Mouse (Mus musculus) hindbrain, embryonic 12.5 days (tissue): ENCODE data around the gene Zfp553. TPM values are rescaled to one million over a fixed set of nuclear protein-coding genes. Genes with fewer than 3 reads are reported as not detected.
A peak's percentile ranks its signal among the peaks of the same experiment; 100 is the strongest.

Experiments used
- ATAC-seq: fragments of 200-750 bp; cut with Nextera tagmentation; 2 replicates; pipeline ENCODE4 v1.8.0; 2017; ENCODE audit warnings: moderate TSS enrichment; ENCODE audit not compliant: low FRiP score
- H3K27ac ChIP-seq: fragments of 300-500 bp; sonication (generic); 2 replicates; pipeline ENCODE4 v1.5.1; 2016; ENCODE audit warnings: mild to moderate bottlenecking
- H3K27me3 ChIP-seq: fragments of 300-500 bp; sonication (generic); 2 replicates; pipeline ENCODE4 v1.6.1; 2016; ENCODE audit warnings: mild to moderate bottlenecking
- H3K36me3 ChIP-seq: fragments of 300-500 bp; sonication (generic); 2 replicates; pipeline ENCODE4 v1.6.1; 2016; ENCODE audit warnings: mild to moderate bottlenecking
- H3K4me1 ChIP-seq: fragments of 300-500 bp; sonication (generic); 2 replicates; pipeline ENCODE4 v1.6.1; 2016
- H3K4me2 ChIP-seq: fragments of 300-500 bp; sonication (generic); replicated peaks from 2 replicates; pipeline ENCODE4 v1.6.1; 2016; ENCODE audit warnings: mild to moderate bottlenecking
- H3K4me3 ChIP-seq: fragments of 300-500 bp; sonication (generic); 2 replicates; pipeline ENCODE4 v1.5.1; 2016; ENCODE audit warnings: mild to moderate bottlenecking
- H3K9ac ChIP-seq: fragments of 300-500 bp; sonication (generic); 2 replicates; pipeline ENCODE4 v1.6.1; 2016; ENCODE audit warnings: mild to moderate bottlenecking, moderate library complexity
- H3K9me3 ChIP-seq: fragments of 300-500 bp; sonication (generic); replicated peaks from 2 replicates; pipeline ENCODE4 v1.6.1; 2016; ENCODE audit warnings: mild to moderate bottlenecking
- WGBS: fragments of 180-500 bp; shearing (Covaris S2); methylation state at CpG from one replicate; pipeline ENCODE4 v1.1.7; 2016; 5-methylcytosine and 5-hydroxymethylcytosine counted together
- polyA plus RNA-seq: library from polyadenylated mRNA; unstranded; fragments of >200 nt; fragmentation: Nextera tagmentation; extraction: Ambion mirVana; gene quantifications from 2 replicates; pipeline ENCODE4 v1.2.1, GENCODE M21; 2016

Gene Zfp553
- polyA plus RNA-seq, 1 experiment from 2014 or later, result 67.9 TPM

GRCm38 (mm10) chr7:127224616-127225015 is 8.2 kb upstream of the Zfp553 start:
- H3K4me2 ChIP-seq, result no peak overlapping the region
- 94% methylated on average over 6 of the region's 6 CpGs for WGBS
- no peak overlapping the region for H3K9ac ChIP-seq
- H3K4me3 ChIP-seq, result no peak overlapping the region
- no peaks in the 10 kb centered on the region for H3K27me3 ChIP-seq
- H3K4me1 ChIP-seq, result no peaks in the 10 kb centered on the region
- no peaks in the 10 kb centered on the region for H3K9me3 ChIP-seq
- H3K36me3 ChIP-seq, result peaks cover 9% of the 10 kb centered on the region
- no peak overlapping the region for H3K27ac ChIP-seq
- ATAC-seq, result no peak

GRCm38 (mm10) chr7:127225147-127225995 is 7.5 kb upstream of the Zfp553 start:
- H3K9ac ChIP-seq, result no peak overlapping the region
- peaks cover 7% of the 10 kb centered on the region for H3K4me1 ChIP-seq
- no peaks in the 10 kb centered on the region for H3K27me3 ChIP-seq
- no peak overlapping the region for H3K27ac ChIP-seq
- 88% methylated on average over 11 of the region's 11 CpGs for WGBS
- H3K4me3 ChIP-seq, result no peak overlapping the region
- no peak overlapping the region for H3K4me2 ChIP-seq
- peaks cover 16% of the 10 kb centered on the region for H3K36me3 ChIP-seq
- no peak for ATAC-seq
- no peaks in the 10 kb centered on the region for H3K9me3 ChIP-seq

GRCm38 (mm10) chr7:127228615-127229303 is 4.1 kb upstream of the Zfp553 start:
- no peaks in the 10 kb centered on the region for H3K9me3 ChIP-seq
- H3K4me1 ChIP-seq, result peaks cover 20% of the 10 kb centered on the region
- 69% methylated on average over 4 of the region's 4 CpGs for WGBS
- peaks cover 25% of the 10 kb centered on the region for H3K36me3 ChIP-seq
- H3K27me3 ChIP-seq, result no peaks in the 10 kb centered on the region
- no peak overlapping the region for H3K4me3 ChIP-seq
- no peak overlapping the region for H3K9ac ChIP-seq
- H3K27ac ChIP-seq, result no peak overlapping the region
- no peak for ATAC-seq
- no peak overlapping the region for H3K4me2 ChIP-seq

- H3K27me3 ChIP-seq, result no peaks in the 10 kb centered on the region
- no peak for ATAC-seq
- peak overlapping the region; percentile 57 for H3K4me2 ChIP-seq
- H3K4me3 ChIP-seq, result peak overlapping the region; percentile 86
- peaks cover 40% of the 10 kb centered on the region for H3K36me3 ChIP-seq
- no peaks in the 10 kb centered on the region for H3K9me3 ChIP-seq
- WGBS, result 77% methylated on average over 3 of the region's 3 CpGs
- peak overlapping the region; percentile 94 for H3K9ac ChIP-seq
- H3K27ac ChIP-seq, result no peak overlapping the region; the same call in 1 of the 2 replicates
- H3K4me1 ChIP-seq, result peaks cover 31% of the 10 kb centered on the region
These were observed 1.5 kb upstream of the Zfp553 start for GRCm38 (mm10) chr7:127231376-127231775.

GRCm38 (mm10) chr7:127231826-127232621 is 837 bp upstream of the Zfp553 start:
- peaks cover 31% of the 10 kb centered on the region for H3K4me1 ChIP-seq
- peak overlapping the region; percentile 57 for H3K4me2 ChIP-seq
- ATAC-seq, result no peak
- peak overlapping the region; percentile 94 for H3K9ac ChIP-seq
- peaks cover 47% of the 10 kb centered on the region for H3K36me3 ChIP-seq
- peak overlapping the region; percentile 98 for H3K27ac ChIP-seq
- no peaks in the 10 kb centered on the region for H3K27me3 ChIP-seq
- H3K4me3 ChIP-seq, result peak overlapping the region; percentile 86
- H3K9me3 ChIP-seq, result no peaks in the 10 kb centered on the region
- 6% methylated on average over 20 of the region's 20 CpGs for WGBS

- peaks cover 60% of the 10 kb centered on the region for H3K36me3 ChIP-seq
- WGBS, result under 1% methylated on average over 27 of the region's 27 CpGs
- ATAC-seq, result peak; percentile 63
- H3K27me3 ChIP-seq, result no peaks in the 10 kb centered on the region
- peak overlapping the region; percentile 98 for H3K27ac ChIP-seq
- peaks cover 31% of the 10 kb centered on the region for H3K4me1 ChIP-seq
- peak overlapping the region; percentile 57 for H3K4me2 ChIP-seq
- H3K4me3 ChIP-seq, result peak overlapping the region; percentile 86
- H3K9ac ChIP-seq, result peak overlapping the region; percentile 94
- H3K9me3 ChIP-seq, result no peaks in the 10 kb centered on the region
These were observed 498 bp downstream of the Zfp553 start for GRCm38 (mm10) chr7:127233368-127233749.

GRCm38 (mm10) chr7:127233765-127234164 is 904 bp downstream of the Zfp553 start:
- WGBS, result 6% methylated on average over 9 of the region's 9 CpGs
- no peak for ATAC-seq
- H3K9me3 ChIP-seq, result no peaks in the 10 kb centered on the region
- H3K9ac ChIP-seq, result peak overlapping the region; percentile 94
- peak overlapping the region; percentile 57 for H3K4me2 ChIP-seq
- peaks cover 31% of the 10 kb centered on the region for H3K4me1 ChIP-seq
- H3K4me3 ChIP-seq, result peak overlapping the region; percentile 86
- peaks cover 64% of the 10 kb centered on the region for H3K36me3 ChIP-seq
- H3K27ac ChIP-seq, result peak overlapping the region; percentile 98
- H3K27me3 ChIP-seq, result no peaks in the 10 kb centered on the region

- peaks cover 30% of the 10 kb centered on the region for H3K4me1 ChIP-seq
- ATAC-seq, result no peak
- H3K4me2 ChIP-seq, result peak overlapping the region; percentile 57
- 91% methylated on average over 2 of the region's 2 CpGs for WGBS
- peaks cover 59% of the 10 kb centered on the region for H3K36me3 ChIP-seq
- no peak overlapping the region for H3K27ac ChIP-seq
- H3K9me3 ChIP-seq, result no peaks in the 10 kb centered on the region
- H3K4me3 ChIP-seq, result peak overlapping the region; percentile 86; the same call in 1 of the 2 replicates
- H3K27me3 ChIP-seq, result no peaks in the 10 kb centered on the region
- no peak overlapping the region for H3K9ac ChIP-seq
These were observed 1.9 kb downstream of the Zfp553 start for GRCm38 (mm10) chr7:127234777-127235176.

GRCm38 (mm10) chr7:127243361-127243867 is 10.6 kb downstream of the Zfp553 start:
- Histone ChIP-seq H3K27ac (peak overlapping the region; percentile 84), H3K4me3 (peak overlapping the region; percentile 83), H3K36me3 (peaks cover 19% of the 10 kb centered on the region), H3K27me3 (no peaks in the 10 kb centered on the region), H3K9ac (peak overlapping the region; percentile 91; the same call in 1 of the 2 replicates), H3K4me2 (peak overlapping the region; percentile 88), H3K4me1 (peaks cover 25% of the 10 kb centered on the region), H3K9me3 (no peaks in the 10 kb centered on the region)
- WGBS, result 49% methylated on average over 2 of the region's 2 CpGs
- no peak for ATAC-seq

GRCm38 (mm10) chr7:127243870-127244657 is 11.2 kb downstream of the Zfp553 start, which contains the start of gene Zfp771:
TSS of gene Zfp771 (plus strand) at chr7:127244274.
- Histone ChIP-seq H3K4me2 (peak within 1 kb of the TSS; percentile 88), H3K27me3 (no peaks in the 10 kb centered on the region), H3K36me3 (peaks cover 12% of the 10 kb centered on the region), H3K9me3 (no peaks in the 10 kb centered on the region), H3K4me1 (peaks cover 25% of the 10 kb centered on the region), H3K4me3 (peak within 1 kb of the TSS; percentile 83), H3K9ac (peak within 1 kb of the TSS; percentile 91), H3K27ac (peak within 1 kb of the TSS; percentile 84)
- WGBS, result under 1% methylated on average over 50 of the region's 56 CpGs
- ATAC-seq, result peak; percentile 97
